In the genomic region with DNA sequence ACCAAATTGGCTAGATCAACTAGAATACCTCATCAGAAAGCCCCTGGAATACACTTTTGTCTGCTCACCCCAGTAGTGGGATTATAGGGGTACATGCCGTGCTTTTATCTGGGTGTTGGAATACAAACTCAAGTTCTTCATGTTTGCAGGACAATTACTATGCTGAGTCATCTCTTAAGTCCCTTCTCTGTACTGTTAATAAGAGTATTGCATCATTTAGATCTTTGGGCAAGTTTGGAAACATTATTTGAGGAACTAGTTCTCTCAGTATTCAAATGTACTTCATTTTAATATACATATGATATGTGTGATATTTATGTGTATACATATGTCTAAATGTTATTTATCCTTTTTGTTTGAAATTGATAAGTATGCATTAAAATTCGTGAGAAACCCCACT, we compare ENCODE assay signal across 24 mouse cellular contexts. TPM values are rescaled to one million over a fixed set of nuclear protein-coding genes. Genes with fewer than 3 reads are reported as not detected.
DNase-seq lines count a peak whose midpoint lies in the region; ATAC-seq and TF ChIP-seq lines count a peak whose summit lies in the region.
"Had no signal": no experiment of that assay in that cellular context is flagged by ENCODE, and none has a peak within 500 bp of the region (broad histone marks: within the 10 kb centered on the region; RNA-seq: fewer than 3 reads in every experiment).

No protein-coding gene starts in this region.

- H3K4me3 ChIP-seq in G1E (ENCODE audit: low read depth, low read length): no peak overlapping the region
- H3K4me3 ChIP-seq in myocyte: no peak overlapping the region
- H3K4me3 ChIP-seq: embryonic facial prominence, embryonic 13.5 days; forebrain, embryonic 12.5 days; heart, embryonic 10.5 days; hindbrain, embryonic 12.5 days had no signal

- H3K79me2 ChIP-seq in myocyte (ENCODE audit: control insufficient read depth, insufficient read depth): no peaks in the 10 kb centered on the region

- TF ChIP-seq CTCF in G1E (IDR thresholded peaks at IDR 0.05; ENCODE audit: low read depth, low read length): no peak

- no peak overlapping the region for H3ac ChIP-seq in myocyte (ENCODE audit: control insufficient read depth, insufficient read length)

- peaks cover 2% of the 10 kb centered on the region; the same call in 1 of the 2 replicates for H3K4me1 ChIP-seq in G1E (ENCODE audit: insufficient read depth, low read depth, low read length)
- H3K4me1 ChIP-seq: embryonic facial prominence, embryonic 13.5 days; forebrain, embryonic 12.5 days; heart, embryonic 10.5 days; hindbrain, embryonic 12.5 days had no signal

- H3K27me3 ChIP-seq in G1E (ENCODE audit: insufficient read depth, low read length) (no peaks in the 10 kb centered on the region), myocyte (ENCODE audit: control insufficient read depth, insufficient read depth, insufficient read length) (no peaks in the 10 kb centered on the region)
- H3K27me3 ChIP-seq: embryonic facial prominence, embryonic 13.5 days; forebrain, embryonic 12.5 days; hindbrain, embryonic 12.5 days; Patski had no signal

- ATAC-seq in G1E (ENCODE audit: extremely low read depth, insufficient number of reproducible peaks, low FRiP score, poor library complexity, severe bottlenecking): 0 out of 2 replicates have a peak, but pooled peaks have one; percentile 4
- ATAC-seq in granulocyte monocyte progenitor cell, adult 5-6 weeks (replicated peaks; ENCODE audit: poor library complexity, severe bottlenecking): peak; percentile 92
- ATAC-seq: activated CD4-positive, CD25-positive, alpha-beta regulatory T cell, adult 4 months; forebrain, embryonic 16.5 days; hindbrain, embryonic 16.5 days; inflammation-experienced regulatory T-cells, adult 6 months; intestine, postnatal 0 days; Patski had no signal

- no peak overlapping the region for H3K4me2 ChIP-seq in myocyte (ENCODE audit: low read depth)
- H3K4me2 ChIP-seq: embryonic facial prominence, embryonic 13.5 days; forebrain, embryonic 12.5 days; hindbrain, embryonic 12.5 days had no signal

- no peak for TF ChIP-seq POLR2A in myocyte (IDR thresholded peaks at IDR 0.05; ENCODE audit: insufficient read length, low read depth)

- H3K9me3 ChIP-seq in G1E (replicated peaks): no peaks in the 10 kb centered on the region
- H3K9me3 ChIP-seq: embryonic facial prominence, embryonic 13.5 days; forebrain, embryonic 12.5 days; heart, embryonic 10.5 days; hindbrain, embryonic 12.5 days had no signal

- DNase-seq in 416B (ENCODE audit: low read depth): peak; percentile 75
- no peak for DNase-seq in G1E (ENCODE audit: low spot score)
- DNase-seq in gastrocnemius, postnatal 4 days (ENCODE audit: low spot score in 2 of 2): no peak
- no peak for DNase-seq in layer of hippocampus, adult 8-10 months (ENCODE audit: low spot score in 2 of 2)
- DNase-seq in urinary bladder, adult 2 months (ENCODE audit: low spot score): no peak
- DNase-seq: adrenal gland, postnatal 25 days; cerebellum, adult 2 months; cerebellum, postnatal 14 days; gastrocnemius, postnatal 10 days; heart, adult 11 months; heart, postnatal 10 days; heart, postnatal 4 days had no signal

- H3K36me3 ChIP-seq in G1E (replicated peaks): no peaks in the 10 kb centered on the region
- H3K36me3 ChIP-seq in myocyte (ENCODE audit: control insufficient read depth, insufficient read depth): no peaks in the 10 kb centered on the region
- H3K36me3 ChIP-seq: embryonic facial prominence, embryonic 13.5 days; forebrain, embryonic 12.5 days; heart, embryonic 10.5 days; hindbrain, embryonic 12.5 days had no signal

TF ChIP-seq in myocyte, 11 proteins besides CTCF, POLR2A, EP300 and RAD21:
- TF ChIP-seq REST (IDR thresholded peaks at IDR 0.05; ENCODE audit: insufficient read depth, insufficient read length): no peak
- no peak for TF ChIP-seq E2F4 (IDR thresholded peaks at IDR 0.05; ENCODE audit: insufficient read depth)
- no peak for TF ChIP-seq MYOG (IDR thresholded peaks at IDR 0.05; ENCODE audit: control insufficient read depth in 1 of 3, insufficient read depth in 1 of 3, insufficient read length in 2 of 3, low read depth in 2 of 3)
- no peak for TF ChIP-seq POLR2AphosphoS2 (IDR thresholded peaks at IDR 0.05; ENCODE audit: insufficient read length, low read depth)
- peak; percentile 41; the same call in 1 of the 2 replicates for TF ChIP-seq CEBPB (IDR thresholded peaks at IDR 0.05; ENCODE audit: insufficient read depth, poor library complexity, severe bottlenecking)
- TF ChIP-seq MYOD1 (IDR thresholded peaks at IDR 0.05; ENCODE audit: control insufficient read depth in 1 of 3, insufficient read length in 2 of 3, low read depth in 2 of 3): no peak
- TF ChIP-seq TCF12 (IDR thresholded peaks at IDR 0.05; ENCODE audit: insufficient read depth, poor library complexity, severe bottlenecking): no peak
- no peak for TF ChIP-seq USF1 (IDR thresholded peaks at IDR 0.05; ENCODE audit: low read depth)

RNA-seq across cellular contexts. Expression of a gene that starts 16.6 kb away (rescaled TPM):
- total RNA-seq in G1E (2014; fragmentation: Nextera tagmentation): 215 and 240 TPM in 2 replicates
- total RNA-seq in G1E (2017): 204 and 246 TPM in 2 replicates
- polyA plus RNA-seq in G1E (2012): 19.0 and 19.4 TPM in 2 replicates
- total RNA-seq in granulocyte monocyte progenitor cell, adult 5-6 weeks (2014; fragmentation: Nextera tagmentation): 54.1 and 62.1 TPM in 2 replicates
- total RNA-seq in granulocyte monocyte progenitor cell, adult 5-6 weeks (2017): 75.9 and 82.9 TPM in 2 replicates
- polyA plus RNA-seq in myocyte (2012; fragmentation: generic; extraction: Trizol): 17.2 TPM
- 10 to 100 TPM; 46.8 to 52.8 TPM for total RNA-seq in gastrocnemius, postnatal 4 days (2021)
- 10 to 100 TPM; 50.9 to 54.9 (median 51.3) TPM for total RNA-seq in layer of hippocampus, adult 8-10 months (2022)
- polyA plus RNA-seq in urinary bladder, adult 2 months (2012; rRNA removed): 22.8 and 22.9 TPM in 2 replicates
